Mouse (Mus musculus) adrenal gland, postnatal 4 days (tissue): Measurements from ENCODE around the gene Serpinb7. TPM values are rescaled to one million over a fixed set of nuclear protein-coding genes. Genes with fewer than 3 reads are reported as not detected.

Experiments
- DNase-seq, 2 experiments: peaks; one replicate each; pipeline ENCODE4 v3.0.0; 2021 to 2022; ENCODE audit warnings: low spot score in 2 of 2, mixed read lengths in 2 of 2
- total RNA-seq, 2 experiments: library from RNA; stranded (reverse); gene quantifications; 2 replicates each; pipeline ENCODE4 v1.2.3; 2021

Gene Serpinb7
- total RNA-seq, 2 experiments from 2014 or later, result not detected

- peak; percentile 19 to 42 for DNase-seq
Observed at GRCm38 (mm10) chr1:107481452-107481851, 82.0 kb downstream of the Serpinb7 start.

DNA sequence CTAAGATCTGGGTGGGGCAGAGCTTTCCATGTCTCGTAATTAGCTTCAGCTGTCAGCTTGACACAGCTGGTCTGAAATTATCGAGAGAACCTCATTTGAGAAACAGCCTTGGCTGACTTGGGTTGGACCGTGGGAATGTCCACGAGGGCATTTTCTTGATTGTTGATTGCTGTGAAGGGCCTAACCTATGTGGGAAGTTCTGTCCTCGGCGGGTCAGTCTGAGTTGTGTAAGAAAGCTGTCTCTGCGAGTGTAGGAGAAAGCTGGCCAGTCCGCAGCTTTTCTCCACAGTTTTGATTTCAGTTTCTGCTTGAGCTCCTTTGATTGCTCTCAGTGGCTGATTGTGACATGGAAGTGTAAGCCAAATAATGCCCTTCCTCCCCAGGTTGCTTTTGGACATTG is 90.1 kb downstream of the Serpinb7 start:
- DNase-seq, result no peak

- DNase-seq, result no peak
Observed at GRCm38 (mm10) chr1:107496789-107497188, 97.3 kb downstream of the Serpinb7 start.

GRCm38 (mm10) chr1:107502025-107502424 is 102.6 kb downstream of the Serpinb7 start:
- no peak for DNase-seq

Other genes starting within 250 kb of the Serpinb7 start
- gene Serpinb3b, start 121.3 kb upstream of the Serpinb7 start, total RNA-seq, result not detected
- gene Serpinb3c, start 121.3 kb upstream of the Serpinb7 start, total RNA-seq, result not detected
- not detected for gene Serpinb11, start 38.5 kb upstream of the Serpinb7 start, total RNA-seq
- under 1 TPM; 0.56 to 0.68 TPM for gene Serpinb2, start 111.8 kb downstream of the Serpinb7 start, total RNA-seq
- 1 to 10 TPM; 3.7 to 4.7 TPM for gene Serpinb8, start 190.4 kb downstream of the Serpinb7 start, total RNA-seq